Mouse (Mus musculus) heart, adult 9 months (tissue): ENCODE data around the gene Fam214a.
"Not testable (repeated sequence)": the region's sequence is repeated elsewhere in the genome, so short reads cannot be mapped to it uniquely, and the experiment has no call there.

Experiments
- DNase-seq, 2 experiments: peaks; one replicate each; pipeline ENCODE4 v3.0.0; 2022; ENCODE audit warnings: low spot score in 2 of 2

Fam214a gene

GRCm38 (mm10) chr9:74979866-74980265, 27.2 kb downstream of the Fam214a start:
- no peak for DNase-seq

- DNase-seq = no peak
Measured at GRCm38 (mm10) chr9:74981663-74982111, 29.0 kb downstream of the Fam214a start.

GRCm38 (mm10) chr9:74982193-74982592, 29.5 kb downstream of the Fam214a start:
- DNase-seq = no peak

GRCm38 (mm10) chr9:74982722-74983121, 30.0 kb downstream of the Fam214a start:
- not testable (repeated sequence) for DNase-seq

DNA sequence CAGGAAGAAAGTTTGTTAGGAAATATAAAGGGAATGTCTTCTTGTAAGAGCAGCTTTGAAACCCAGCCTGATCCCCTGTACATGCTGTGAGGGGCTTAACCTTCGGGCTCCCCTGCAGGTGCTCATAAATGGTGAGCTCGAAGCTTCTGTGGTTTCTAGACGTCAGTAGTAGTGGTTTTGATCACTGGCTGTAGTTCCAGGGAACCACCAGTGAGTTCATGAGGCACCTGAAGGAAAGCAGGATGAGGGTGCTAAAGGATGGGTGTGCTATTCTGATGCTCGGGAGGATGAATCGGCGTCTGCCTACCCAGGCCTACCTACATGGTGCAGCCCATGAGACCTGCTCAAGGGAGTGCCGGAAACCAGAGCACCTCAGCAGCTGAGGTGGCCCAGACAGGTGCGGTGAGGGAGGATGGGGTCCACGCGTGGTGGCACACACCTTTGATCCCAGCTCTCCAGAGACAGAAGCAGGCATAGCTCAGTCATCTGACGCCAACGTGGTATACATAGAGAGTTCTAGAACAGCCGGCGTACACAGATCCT, 32.6 kb downstream of the Fam214a start:
- DNase-seq = no peak

DNA sequence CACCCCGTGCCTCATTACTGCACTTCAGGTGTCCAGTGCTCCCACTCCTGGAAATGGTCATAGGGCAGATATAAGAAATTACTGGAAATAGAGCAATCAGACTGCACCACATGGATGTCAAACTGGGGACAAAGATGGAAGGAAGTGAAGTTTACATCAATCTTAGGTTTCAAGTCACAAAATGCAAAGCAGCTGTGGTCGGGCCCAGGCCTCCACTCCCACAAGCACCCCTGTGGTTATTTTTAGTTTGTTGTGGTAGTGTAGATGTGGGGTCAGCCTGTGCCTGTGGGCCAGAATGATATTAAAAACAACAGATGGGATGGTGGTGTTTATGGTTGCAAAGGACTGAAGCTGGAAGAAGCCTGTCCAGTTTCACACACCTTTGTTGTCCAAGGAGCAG, 33.1 kb downstream of the Fam214a start:
- DNase-seq = no peak

GRCm38 (mm10) chr9:74988893-74989460, 36.3 kb downstream of the Fam214a start:
- DNase-seq = no peak

- no peak for DNase-seq
Measured at GRCm38 (mm10) chr9:74989990-74990389, 37.3 kb downstream of the Fam214a start.

- DNase-seq = no peak
Measured at GRCm38 (mm10) chr9:74994611-74995257, 42.0 kb downstream of the Fam214a start.

DNA sequence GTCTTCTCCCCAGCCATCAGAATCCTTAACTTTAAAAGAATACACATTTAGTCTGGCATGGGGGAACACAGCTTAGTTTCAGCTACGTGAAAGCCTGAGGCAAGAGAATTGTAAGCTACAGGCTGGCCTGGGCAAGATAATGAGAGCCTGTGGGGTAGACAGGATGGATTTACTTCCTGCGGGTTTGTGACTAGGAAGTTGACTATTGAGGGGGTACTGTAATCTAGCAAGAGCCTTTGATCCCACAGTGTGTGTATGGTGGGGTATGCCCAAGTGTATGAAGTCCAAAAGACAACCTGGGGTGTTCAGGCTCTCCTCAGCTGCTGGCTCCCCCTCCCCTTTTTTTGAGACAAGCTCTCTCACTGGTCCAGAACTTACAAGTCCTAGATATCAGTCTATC, 43.7 kb downstream of the Fam214a start:
- DNase-seq = no peak

GRCm38 (mm10) chr9:74997976-74998375, 45.3 kb downstream of the Fam214a start:
- DNase-seq = no peak

DNA sequence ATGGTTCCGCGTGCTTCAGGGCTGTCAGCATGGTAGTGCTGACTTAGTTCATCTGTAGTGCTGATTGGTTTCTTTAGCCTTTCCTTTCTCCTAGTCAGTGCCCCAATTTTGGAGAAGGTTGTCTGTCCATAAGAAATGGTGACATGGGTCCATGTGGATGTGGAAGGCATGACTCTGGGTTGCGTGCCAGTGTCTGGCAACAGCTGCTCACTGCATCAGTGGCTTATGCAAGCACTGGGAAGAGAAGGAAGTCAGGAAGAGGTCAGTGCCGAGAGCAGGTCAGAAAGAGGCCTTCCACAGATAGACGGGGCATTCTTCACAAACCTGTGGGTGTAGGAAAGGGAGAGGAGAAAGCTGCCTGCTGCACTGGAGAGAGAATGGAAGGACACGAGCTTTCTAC, 48.3 kb downstream of the Fam214a start:
- DNase-seq = no peak

DNA sequence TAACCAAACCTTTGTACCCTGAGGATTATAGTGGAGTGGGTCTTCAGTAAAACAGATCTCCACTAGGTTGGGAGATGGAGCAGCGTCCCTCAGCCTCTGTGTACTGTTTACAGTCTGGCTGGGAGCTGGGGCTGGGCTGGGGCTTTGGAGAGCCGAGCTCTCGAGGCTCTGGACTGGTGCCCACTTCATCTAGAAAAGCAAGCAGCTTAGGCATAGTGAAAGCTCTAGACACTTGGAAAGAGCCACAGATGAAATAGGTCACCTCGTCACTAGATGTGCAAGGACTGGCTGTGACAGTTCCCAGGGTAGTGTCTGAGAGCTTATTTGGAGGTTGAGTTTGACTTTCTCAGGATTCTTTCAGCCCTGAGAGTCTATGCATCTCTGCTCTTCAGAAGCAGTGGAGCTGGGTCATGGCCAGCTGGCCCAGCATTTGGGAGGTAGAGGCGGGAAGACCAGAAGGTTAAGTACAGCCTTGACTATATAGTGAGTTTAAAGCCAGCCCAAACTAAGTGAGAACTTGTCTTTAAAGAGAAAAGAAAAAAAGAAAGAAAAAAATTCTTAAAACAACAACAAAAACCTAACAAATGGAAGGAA, 49.0 kb downstream of the Fam214a start:
- peak; percentile 67 to 77 for DNase-seq

- DNase-seq = no peak
Measured at GRCm38 (mm10) chr9:75002262-75002661, 49.6 kb downstream of the Fam214a start.

DNA sequence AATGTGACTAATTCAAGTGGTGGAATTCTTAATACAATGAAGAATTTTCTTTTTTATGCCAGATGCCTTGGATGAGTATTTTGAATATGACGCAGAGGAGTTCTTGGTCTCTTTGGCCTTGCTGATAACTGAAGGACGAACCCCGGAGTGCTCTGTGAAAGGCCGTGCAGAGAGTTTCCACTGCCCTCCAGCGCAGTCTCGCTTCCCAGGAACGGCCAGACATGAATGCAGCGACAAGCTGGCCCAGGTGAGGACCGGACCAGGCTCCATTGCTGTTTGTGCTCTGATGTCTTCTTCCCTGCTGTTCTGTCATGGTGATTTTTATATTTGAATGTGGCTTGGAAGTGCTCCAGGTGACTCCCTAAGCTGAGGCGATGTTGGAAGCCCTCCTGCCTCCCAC, 51.5 kb downstream of the Fam214a start:
- DNase-seq = no peak

GRCm38 (mm10) chr9:75016591-75016990, 63.9 kb downstream of the Fam214a start:
- DNase-seq = no peak

DNA sequence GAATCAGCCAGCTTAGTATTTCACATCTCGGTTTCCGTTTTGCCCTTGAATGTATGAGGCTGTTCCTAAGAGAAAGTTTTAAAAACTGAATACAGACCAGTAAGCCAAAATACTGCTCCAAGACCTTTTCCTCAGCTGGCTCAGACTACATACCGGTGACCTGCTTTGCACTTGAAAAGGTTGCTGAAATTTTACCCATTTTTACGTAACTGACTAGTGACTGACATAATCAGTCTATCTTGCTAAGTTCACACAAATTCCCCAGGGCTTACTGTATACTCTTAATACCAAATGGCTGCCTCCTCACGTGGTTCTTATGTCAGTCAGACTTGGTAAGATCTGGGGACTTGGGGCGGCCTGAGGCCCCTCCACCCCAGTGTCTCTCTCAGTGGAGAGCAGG, 66.5 kb downstream of the Fam214a start:
- no peak for DNase-seq

DNA sequence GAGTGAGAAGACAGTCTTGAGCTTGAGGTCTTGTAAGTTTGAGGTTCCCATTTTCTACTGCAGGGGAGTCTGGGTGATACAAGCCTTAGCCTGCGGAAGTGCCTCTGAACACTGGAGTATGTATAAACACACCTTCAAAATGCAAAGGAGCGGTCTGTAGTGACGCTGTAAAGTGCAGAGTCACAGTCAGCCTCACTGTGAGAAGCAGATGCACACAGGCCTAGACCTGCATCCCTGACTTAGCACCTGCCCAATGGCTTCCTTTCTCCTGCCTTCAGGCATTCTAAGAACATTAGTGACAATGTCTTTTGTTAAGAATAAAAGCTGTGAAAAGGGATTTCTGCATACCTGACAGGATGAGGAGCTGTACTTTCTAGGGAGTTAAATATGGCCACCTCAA, 66.9 kb downstream of the Fam214a start:
- no peak for DNase-seq

GRCm38 (mm10) chr9:75020561-75020960, 67.9 kb downstream of the Fam214a start:
- DNase-seq = no peak

- no peak for DNase-seq
Measured at GRCm38 (mm10) chr9:75022546-75022945, 69.9 kb downstream of the Fam214a start.

DNA sequence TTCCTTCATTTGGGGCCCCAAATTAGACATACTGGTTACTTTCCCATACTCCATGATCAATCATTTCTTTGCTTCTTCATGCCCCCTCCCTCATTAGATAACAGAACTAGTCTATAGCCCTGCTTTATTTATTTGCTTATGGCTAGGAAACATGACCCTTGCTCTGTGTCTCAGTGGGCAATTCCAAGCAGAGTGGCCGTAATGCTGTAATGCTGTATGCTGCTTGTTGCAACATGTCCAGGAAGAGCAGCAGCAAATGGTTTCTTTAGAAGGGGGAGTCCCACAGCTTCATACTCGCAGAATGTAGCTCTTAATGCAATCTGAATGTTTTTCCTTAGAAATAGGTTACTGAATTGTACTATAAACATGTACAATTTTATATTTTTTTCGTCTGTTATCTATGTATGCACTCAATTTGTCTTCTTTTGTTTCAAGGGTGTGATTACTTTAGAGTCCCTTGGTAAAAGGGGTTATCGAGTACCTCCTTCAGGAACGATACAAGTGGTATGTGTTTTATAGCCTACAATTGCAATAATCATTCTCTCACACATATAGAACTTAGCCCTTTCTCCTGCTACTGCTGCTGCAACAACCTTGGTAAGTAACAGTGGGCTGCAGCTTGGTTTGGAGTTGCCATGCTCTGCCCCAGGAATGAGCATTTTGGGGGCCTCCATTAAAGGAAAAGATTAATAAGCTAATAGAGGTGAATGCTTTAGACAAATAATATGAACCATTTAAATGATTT, 70.6 kb downstream of the Fam214a start:
- no peak for DNase-seq

GRCm38 (mm10) chr9:75024089-75024488, 71.4 kb downstream of the Fam214a start:
- no peak for DNase-seq
